Comparison of ENCODE assay signal across 7 mouse cellular contexts in genomic region chr17:88494772-88495132, GRCm38 (mm10). TPM values are rescaled to one million over a fixed set of nuclear protein-coding genes. Genes with fewer than 3 reads are reported as not detected.
DNase-seq lines count a peak whose midpoint lies in the region; ATAC-seq and TF ChIP-seq lines count a peak whose summit lies in the region.

No protein-coding gene starts in this region.

- H3K4me1 ChIP-seq in lung, embryonic 16.5 days (replicated peaks; ENCODE audit: control insufficient read depth, insufficient read depth, low read length) = peaks cover 3% of the 10 kb centered on the region; the same call in 1 of the 2 replicates
- peaks cover 18% of the 10 kb centered on the region for H3K4me1 ChIP-seq in forebrain, embryonic 16.5 days (replicated peaks; ENCODE audit: control insufficient read depth, insufficient read depth, low read length)
- peaks cover 9% of the 10 kb centered on the region for H3K4me1 ChIP-seq in olfactory bulb, adult 2 months (ENCODE audit: control insufficient read depth, insufficient read depth, low read length)

- DNase-seq in lung, adult 18-20 months = no peak
- DNase-seq in mesoderm, embryonic 11.5 days (ENCODE audit: low read depth, low spot score) = peak; percentile 7
- no peak for DNase-seq in gastrocnemius, adult 8-10 months (ENCODE audit: low spot score in 2 of 2)
- no peak for DNase-seq in gastrocnemius, adult 2 months

- no peak overlapping the region for H3K4me2 ChIP-seq in lung, embryonic 16.5 days (ENCODE audit: low read depth, low read length)
- peak overlapping the region; percentile 47 for H3K4me2 ChIP-seq in forebrain, embryonic 16.5 days (ENCODE audit: low read length)

- no peaks in the 10 kb centered on the region for H3K27me3 ChIP-seq in lung, embryonic 16.5 days (ENCODE audit: control insufficient read depth, insufficient read depth, low read depth, low read length)
- H3K27me3 ChIP-seq in forebrain, embryonic 16.5 days (replicated peaks; ENCODE audit: control insufficient read depth, insufficient read depth, low read length) = no peaks in the 10 kb centered on the region

- H3K4me3 ChIP-seq in lung, embryonic 16.5 days (ENCODE audit: low read length) = no peak overlapping the region
- peak overlapping the region; percentile 25; the same call in 1 of the 2 replicates for H3K4me3 ChIP-seq in forebrain, embryonic 16.5 days (replicated peaks; ENCODE audit: low read length)
- no peak overlapping the region for H3K4me3 ChIP-seq in olfactory bulb, adult 2 months (ENCODE audit: insufficient read depth, low read depth, low read length)
- H3K4me3 ChIP-seq in gastrocnemius, adult 2 months = no peak overlapping the region

- ATAC-seq in lung, embryonic 16.5 days (ENCODE audit: low read depth) = peak; percentile 34; the same call in 1 of the 2 replicates
- peak; percentile 29; the same call in 1 of the 2 replicates for ATAC-seq in forebrain, embryonic 16.5 days

- WGBS in lung, embryonic 16.5 days = 61% methylated on average over 10 of the region's 10 CpGs
- 24% methylated on average over 10 of the region's 10 CpGs for WGBS in forebrain, embryonic 16.5 days
- WGBS in olfactory bulb, adult 2 months = 48% methylated on average over 10 of the region's 10 CpGs

- H3K9ac ChIP-seq in lung, embryonic 16.5 days (ENCODE audit: low read length) = no peak overlapping the region
- H3K9ac ChIP-seq in forebrain, embryonic 16.5 days (replicated peaks; ENCODE audit: low read depth, low read length) = peak overlapping the region; percentile 49

- no peak overlapping the region for H3K27ac ChIP-seq in lung, embryonic 16.5 days (ENCODE audit: low read length)
- peak overlapping the region; percentile 76; the same call in 1 of the 2 replicates for H3K27ac ChIP-seq in forebrain, embryonic 16.5 days (ENCODE audit: low read length)
- 0 out of 2 replicates have a peak overlapping the region, but pooled peaks have one; percentile 22 for H3K27ac ChIP-seq in olfactory bulb, adult 2 months (ENCODE audit: insufficient read depth, low read depth, low read length)
- no peak overlapping the region for H3K27ac ChIP-seq in gastrocnemius, adult 2 months

- TF ChIP-seq POLR2A in olfactory bulb, adult 2 months (IDR thresholded peaks at IDR 0.05; ENCODE audit: insufficient read depth, low read depth, low read length) = no peak

- H3K9me3 ChIP-seq in lung, embryonic 16.5 days (ENCODE audit: control insufficient read depth, low read length) = no peaks in the 10 kb centered on the region; the same call in 1 of the 2 replicates
- H3K9me3 ChIP-seq in forebrain, embryonic 16.5 days (ENCODE audit: control insufficient read depth, low read length) = no peaks in the 10 kb centered on the region

- intact Hi-C loops in gastrocnemius, adult 2 months (cut with DNase I) = no loop called here

- no peak for TF ChIP-seq CTCF in olfactory bulb, adult 2 months (IDR thresholded peaks at IDR 0.05; ENCODE audit: insufficient read depth, low read depth, low read length)
- TF ChIP-seq CTCF in gastrocnemius, adult 2 months (IDR thresholded peaks at IDR 0.05) = no peak

- peaks cover 7% of the 10 kb centered on the region for H3K36me3 ChIP-seq in lung, embryonic 16.5 days (ENCODE audit: control insufficient read depth, insufficient read depth, low read length)
- H3K36me3 ChIP-seq in forebrain, embryonic 16.5 days (ENCODE audit: control insufficient read depth, insufficient read depth) = no peaks in the 10 kb centered on the region

RNA-seq across cellular contexts. Expression of gene Ppp1r21, which starts 35.2 kb away (rescaled TPM):
- 23.1 and 24.7 TPM in 2 replicates for polyA plus RNA-seq in lung, embryonic 16.5 days (2015; fragmentation: Nextera tagmentation; extraction: Ambion mirVana)
- polyA plus RNA-seq in forebrain, embryonic 16.5 days (2015; fragmentation: Nextera tagmentation; extraction: Ambion mirVana) = 28.1 and 29.5 TPM in 2 replicates
- polyA plus RNA-seq in olfactory bulb, adult 2 months (2012; ENCODE audit: insufficient read depth, insufficient read length, low replicate concordance, missing spikeins) = not detected in 2 replicates
- 1 to 10 TPM; 5.5 to 6.8 (median 6.0) TPM for total RNA-seq in gastrocnemius, adult 8-10 months (2022)
- 1 to 10 TPM; 4.5 to 5.8 TPM for total RNA-seq in gastrocnemius, adult 2 months (2021)

RNA-seq across cellular contexts. Expression of gene Foxn2, which starts 54.2 kb away (rescaled TPM):
- 21.5 and 21.8 TPM in 2 replicates for polyA plus RNA-seq in lung, embryonic 16.5 days (2015; fragmentation: Nextera tagmentation; extraction: Ambion mirVana)
- polyA plus RNA-seq in forebrain, embryonic 16.5 days (2015; fragmentation: Nextera tagmentation; extraction: Ambion mirVana) = 11.6 and 13.0 TPM in 2 replicates
- not detected in 2 replicates for polyA plus RNA-seq in olfactory bulb, adult 2 months (2012; ENCODE audit: insufficient read depth, insufficient read length, low replicate concordance, missing spikeins)
- 10 to 100 TPM; 11.6 to 15.9 (median 14.5) TPM for total RNA-seq in gastrocnemius, adult 8-10 months (2022)
- total RNA-seq in gastrocnemius, adult 2 months (2021) = 10 to 100 TPM; 10.6 to 12.9 TPM

Comparison
In these comparisons a context has a peak if more than half of its experiments do, and no peak if none do; other contexts are left out.
1. H3K27ac ChIP-seq: peak in forebrain, embryonic 16.5 days (single experiment) and olfactory bulb, adult 2 months (single experiment); none in lung, embryonic 16.5 days (single experiment) and gastrocnemius, adult 2 months (single experiment).